Mouse (Mus musculus) kidney, embryonic 14.5 days (tissue): Measurements from ENCODE around the gene Tbl1x. TPM values are rescaled to one million over a fixed set of nuclear protein-coding genes. Genes with fewer than 3 reads are reported as not detected.

Source experiments
- ATAC-seq: fragments of 200-750 bp; cut with Nextera tagmentation; 2 replicates; pipeline ENCODE4 v1.8.0; 2017; ENCODE audit warnings: moderate number of reproducible peaks, mild to moderate bottlenecking, moderate TSS enrichment, moderate library complexity; ENCODE audit not compliant: low FRiP score, low TSS enrichment
- H3K27ac ChIP-seq: fragments of 300-500 bp; sonication (generic); 2 replicates; pipeline ENCODE4 v1.5.1; 2014; ENCODE audit warnings: low read depth, mild to moderate bottlenecking, low read length, moderate library complexity, mixed read lengths
- H3K27me3 ChIP-seq: fragments of 300-500 bp; sonication (generic); 2 replicates; pipeline ENCODE4 v1.6.1; 2014; ENCODE audit warnings: mild to moderate bottlenecking, low read length; ENCODE audit not compliant: control insufficient read depth, insufficient read depth
- H3K36me3 ChIP-seq: fragments of 300-500 bp; sonication (generic); 2 replicates; pipeline ENCODE4 v1.6.1; 2014; ENCODE audit warnings: low read length, mixed read lengths; ENCODE audit not compliant: control insufficient read depth, insufficient read depth
- H3K4me1 ChIP-seq: fragments of 300-500 bp; sonication (generic); 2 replicates; pipeline ENCODE4 v1.6.1; 2014; ENCODE audit warnings: low read length, mixed read lengths; ENCODE audit not compliant: control insufficient read depth, insufficient read depth
- H3K4me2 ChIP-seq: fragments of 300-500 bp; sonication (generic); replicated peaks from 2 replicates; pipeline ENCODE4 v1.6.1; 2014; ENCODE audit warnings: low read depth, mild to moderate bottlenecking, low read length
- H3K4me3 ChIP-seq: fragments of 300-500 bp; sonication (generic); 2 replicates; pipeline ENCODE4 v1.5.1; 2014; ENCODE audit warnings: mild to moderate bottlenecking, low read length
- H3K9ac ChIP-seq: fragments of 300-500 bp; sonication (generic); 2 replicates; pipeline ENCODE4 v1.6.1; 2014; ENCODE audit warnings: low read depth, mild to moderate bottlenecking, low read length, moderate library complexity
- H3K9me3 ChIP-seq: fragments of 300-500 bp; sonication (generic); 2 replicates; pipeline ENCODE4 v1.6.1; 2016; ENCODE audit warnings: low read length; ENCODE audit not compliant: control insufficient read depth
- WGBS: fragments of 180-500 bp; shearing (Covaris S2); extraction: QIAGEN DNeasy Blood & Tissue Kit; methylation state at CpG from one replicate; pipeline ENCODE4 v1.1.7; 2014; 5-methylcytosine and 5-hydroxymethylcytosine counted together
- polyA plus RNA-seq: library from polyadenylated mRNA; unstranded; fragments of >200 nt; fragmentation: Nextera tagmentation; extraction: Ambion mirVana; gene quantifications from 2 replicates; pipeline ENCODE4 v1.2.1, GENCODE M21; 2014

The Tbl1x gene
- polyA plus RNA-seq, 1 experiment from 2014 or later: 98.9 TPM

DNA sequence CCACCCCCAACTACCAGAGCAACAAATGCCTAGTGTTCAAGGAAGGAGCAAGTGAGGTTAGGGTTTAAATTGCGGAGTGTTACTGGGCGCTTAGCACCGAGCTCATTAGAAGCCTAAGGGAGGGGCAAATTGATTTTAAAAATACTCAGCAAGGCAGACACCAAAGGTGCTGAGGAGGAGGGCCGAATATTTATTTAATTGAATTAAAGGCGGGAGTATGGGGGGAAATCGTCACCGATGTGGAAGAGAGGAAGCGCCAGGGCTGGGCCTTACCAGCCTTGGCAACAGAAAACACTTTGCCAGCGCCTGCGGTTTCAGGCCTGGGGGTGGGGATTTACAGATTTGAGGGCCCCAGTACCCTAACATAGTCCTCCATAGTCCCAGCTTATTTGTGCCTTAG lies 1.0 kb upstream of the Tbl1x start:
- Histone ChIP-seq H3K27ac (peak overlapping the region; percentile 96; the same call in 1 of the 2 replicates), H3K4me3 (peak overlapping the region; percentile 69; the same call in 1 of the 2 replicates), H3K36me3 (no peaks in the 10 kb centered on the region), H3K9me3 (no peaks in the 10 kb centered on the region), H3K4me1 (no peaks in the 10 kb centered on the region), H3K27me3 (no peaks in the 10 kb centered on the region), H3K9ac (0 out of 2 replicates have a peak overlapping the region, but pooled peaks have one; percentile 84), H3K4me2 (peak overlapping the region; percentile 36)
- no peak for ATAC-seq
- 28% methylated on average over 10 of the region's 10 CpGs for WGBS

DNA sequence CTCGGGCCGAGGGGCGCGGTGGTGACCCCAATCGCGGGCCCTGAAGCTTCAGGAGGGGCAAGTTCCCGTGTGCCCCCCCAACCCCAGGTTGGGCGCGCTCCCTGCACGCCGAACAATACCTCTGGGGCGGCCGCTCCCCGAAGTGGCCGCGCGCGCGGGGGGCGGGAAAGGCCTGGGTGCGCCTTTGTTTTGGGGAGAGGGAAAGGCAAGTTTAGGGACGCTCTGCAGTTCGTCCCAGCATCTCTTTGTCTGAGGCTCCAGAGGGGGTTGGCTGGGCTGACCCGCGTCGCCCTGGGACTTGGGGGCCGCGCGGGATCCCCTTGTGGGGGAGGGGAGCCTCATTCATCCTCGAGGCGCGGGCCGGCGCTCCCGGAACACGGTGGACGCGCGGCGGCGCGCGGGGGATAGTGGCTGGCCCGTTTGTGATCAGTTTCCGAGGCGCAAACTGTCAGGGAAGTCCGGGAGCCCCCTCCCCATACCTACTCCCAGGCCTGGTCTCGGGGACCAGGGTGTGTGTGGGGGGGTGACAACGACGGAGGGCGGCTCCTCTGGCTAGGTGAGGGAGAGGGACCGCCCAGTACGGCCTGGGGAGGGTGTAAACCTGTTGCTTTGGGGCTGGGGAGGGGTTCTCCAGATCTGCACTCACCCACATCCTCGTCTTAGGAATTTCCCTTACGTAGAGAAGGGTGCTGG lies 634 bp downstream of the Tbl1x start:
- H3K4me2 ChIP-seq: peak overlapping the region; percentile 47; the same call in 1 of the 2 replicates
- peak; percentile 26 for ATAC-seq
- WGBS: 23% methylated on average over 50 of the region's 55 CpGs
- H3K9me3 ChIP-seq: no peaks in the 10 kb centered on the region
- no peaks in the 10 kb centered on the region for H3K27me3 ChIP-seq
- no peaks in the 10 kb centered on the region for H3K36me3 ChIP-seq
- peak overlapping the region; percentile 96 for H3K27ac ChIP-seq
- no peaks in the 10 kb centered on the region for H3K4me1 ChIP-seq
- peak overlapping the region; percentile 84 for H3K9ac ChIP-seq
- peak overlapping the region; percentile 69 for H3K4me3 ChIP-seq

DNA sequence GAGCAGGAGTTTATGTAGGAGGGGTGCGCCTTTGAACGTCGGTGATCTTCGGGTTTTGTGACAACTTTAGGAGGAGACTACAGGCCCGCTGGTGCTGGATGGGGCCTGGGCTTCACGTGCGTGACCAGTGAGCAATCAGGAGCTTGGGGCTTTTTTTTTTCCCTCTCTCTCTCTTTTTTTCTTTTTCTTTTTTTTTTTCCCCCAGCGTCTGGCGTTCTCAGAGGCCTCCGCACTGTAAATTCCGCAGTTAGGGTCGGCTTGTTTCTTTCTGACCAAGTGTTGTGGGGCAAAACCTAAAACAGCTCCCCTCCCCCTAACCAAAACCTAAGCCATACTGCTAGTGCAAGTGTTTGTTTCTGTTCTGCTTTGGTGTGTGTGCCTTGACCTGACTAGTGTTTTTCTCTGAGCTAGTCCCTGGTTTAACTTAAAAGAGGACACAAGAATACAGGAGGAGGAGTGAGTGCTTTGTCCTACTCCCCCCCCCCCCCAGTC lies 1.2 kb downstream of the Tbl1x start:
- Histone ChIP-seq H3K36me3 (no peaks in the 10 kb centered on the region), H3K4me3 (peak overlapping the region; percentile 69), H3K9me3 (no peaks in the 10 kb centered on the region), H3K4me2 (peak overlapping the region; percentile 47), H3K9ac (peak overlapping the region; percentile 84), H3K27ac (no peak overlapping the region), H3K4me1 (no peaks in the 10 kb centered on the region), H3K27me3 (no peaks in the 10 kb centered on the region)
- 26% methylated on average over 12 of the region's 12 CpGs for WGBS
- ATAC-seq: no peak; the same call in 1 of the 2 replicates

DNA sequence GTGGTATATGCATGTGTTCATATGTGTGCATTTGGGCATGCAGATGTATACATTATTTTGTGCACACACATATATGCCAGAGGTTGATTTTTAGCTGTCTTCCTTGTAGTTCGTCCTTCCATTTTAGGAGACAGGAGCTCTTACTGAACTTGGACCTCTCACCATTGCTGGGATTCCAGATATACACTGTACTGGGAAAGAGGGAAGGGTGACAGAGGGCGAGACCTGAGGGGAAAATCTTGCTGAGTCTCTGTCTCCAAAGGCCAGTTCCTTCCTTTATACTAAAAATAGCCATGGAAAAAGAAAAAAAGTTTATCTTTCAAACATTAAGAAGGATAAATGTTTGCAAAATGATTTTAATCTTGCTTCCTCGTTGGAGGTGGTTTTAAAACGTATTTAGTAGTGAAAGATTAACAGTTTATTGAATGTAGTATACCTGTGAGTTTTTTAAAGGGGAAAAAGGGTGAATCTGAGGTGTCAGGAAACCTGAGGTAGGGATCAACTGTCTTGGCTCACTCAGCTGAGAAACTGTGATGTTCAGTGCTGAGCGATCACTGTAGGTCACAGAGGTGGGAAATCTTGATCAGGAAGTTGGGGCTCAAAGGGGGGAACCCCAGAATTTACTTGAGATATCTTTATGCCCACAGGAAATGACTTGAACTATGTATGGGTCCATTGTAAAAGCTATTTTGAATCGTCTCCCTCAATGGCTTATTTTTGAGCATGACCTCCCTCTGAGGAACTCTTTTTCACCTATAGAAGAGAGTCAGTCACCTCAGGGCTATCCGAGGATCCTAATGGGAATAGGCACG lies 6.7 kb downstream of the Tbl1x start:
- Histone ChIP-seq H3K4me1 (0 out of 2 replicates have a peak, but pooled peaks cover under 1% of the 10 kb centered on the region), H3K4me2 (no peak overlapping the region), H3K9ac (no peak overlapping the region), H3K27me3 (no peaks in the 10 kb centered on the region), H3K9me3 (no peaks in the 10 kb centered on the region), H3K27ac (no peak overlapping the region), H3K4me3 (no peak overlapping the region), H3K36me3 (no peaks in the 10 kb centered on the region)
- WGBS: 50% methylated on average over 8 of the region's 8 CpGs
- ATAC-seq: no peak

DNA sequence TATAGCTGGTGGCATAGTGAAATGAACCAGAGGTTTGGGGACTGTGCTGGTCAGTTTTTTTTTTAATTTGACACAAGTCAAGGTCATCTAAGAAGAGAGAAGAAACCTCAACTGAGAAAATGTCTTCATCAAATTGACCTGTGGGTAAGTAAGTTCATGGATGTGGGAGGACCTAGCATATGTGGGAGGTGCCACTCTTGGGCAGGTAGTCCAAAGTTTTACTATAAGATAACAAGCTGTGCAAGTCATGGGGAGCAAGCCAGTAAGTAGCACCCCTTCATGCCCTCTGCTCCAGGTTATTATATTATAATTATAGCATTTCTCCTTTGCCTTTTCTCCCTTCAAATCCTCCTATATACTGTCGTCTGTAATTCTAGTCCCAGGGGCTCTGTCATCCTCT lies 8.1 kb downstream of the Tbl1x start:
- H3K4me3 ChIP-seq: no peak overlapping the region

DNA sequence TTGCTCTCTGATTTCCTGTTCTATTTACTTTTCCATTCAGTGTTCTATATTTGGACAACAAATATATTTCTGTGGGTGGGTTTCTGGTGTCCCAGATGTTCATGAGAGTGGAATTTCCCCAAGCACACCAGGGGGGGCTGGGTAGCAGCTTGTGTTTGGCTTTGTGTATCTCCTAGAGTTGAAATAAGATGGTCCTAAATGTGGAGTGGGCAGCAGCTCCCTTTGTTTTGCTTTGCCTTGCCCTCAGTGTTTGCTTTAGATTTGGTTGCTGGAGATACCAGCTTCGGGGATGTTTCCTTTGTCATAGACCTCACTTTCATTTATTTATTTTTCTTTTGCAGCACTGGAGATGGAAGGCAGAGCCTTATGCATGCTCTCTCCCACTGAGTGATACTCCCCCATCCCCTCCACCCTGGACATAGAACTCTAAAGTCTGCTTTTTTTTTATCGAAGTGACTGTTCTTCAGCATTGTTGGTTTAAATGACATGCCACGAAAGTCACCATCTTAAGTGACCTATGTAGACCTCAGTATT lies 12.1 kb downstream of the Tbl1x start:
- Histone ChIP-seq H3K27me3 (no peaks in the 10 kb centered on the region), H3K27ac (no peak overlapping the region), H3K4me2 (no peak overlapping the region), H3K36me3 (no peaks in the 10 kb centered on the region), H3K4me1 (0 out of 2 replicates have a peak, but pooled peaks cover 3% of the 10 kb centered on the region), H3K4me3 (no peak overlapping the region), H3K9ac (no peak overlapping the region), H3K9me3 (no peaks in the 10 kb centered on the region)
- WGBS: 53% methylated on average over 3 of the region's 3 CpGs
- peak; percentile 64; the same call in 1 of the 2 replicates for ATAC-seq

More for the DNA sequence above, 8.1 kb downstream of the Tbl1x start:
- Histone ChIP-seq H3K27ac (no peak overlapping the region), H3K9ac (no peak overlapping the region), H3K27me3 (no peaks in the 10 kb centered on the region), H3K36me3 (no peaks in the 10 kb centered on the region), H3K4me1 (0 out of 2 replicates have a peak, but pooled peaks cover 3% of the 10 kb centered on the region), H3K4me2 (no peak overlapping the region), H3K9me3 (no peaks in the 10 kb centered on the region)
- ATAC-seq: no peak
- WGBS: 56% methylated on average over 1 of the region's 1 CpGs

DNA sequence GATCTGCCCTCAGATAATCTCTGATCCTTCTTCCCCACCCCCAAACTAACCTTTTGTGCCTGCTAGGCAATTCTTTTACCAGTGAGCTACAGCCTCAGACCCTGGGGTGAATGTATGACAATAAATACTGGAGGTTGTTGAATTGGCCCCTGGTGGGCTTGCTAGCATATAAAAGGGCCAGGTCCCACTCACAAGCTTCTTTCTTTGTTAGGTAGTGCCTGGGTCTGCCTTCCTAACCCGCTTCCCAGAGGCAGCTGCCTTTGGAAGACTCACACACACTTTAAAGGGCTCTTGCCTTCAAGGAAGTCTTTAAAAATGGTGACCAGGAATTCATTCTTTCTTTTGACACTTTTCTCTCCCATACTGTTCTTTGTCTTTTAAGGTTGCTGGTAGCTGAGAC lies 14.4 kb downstream of the Tbl1x start:
- Histone ChIP-seq H3K4me3 (no peak overlapping the region), H3K27me3 (no peaks in the 10 kb centered on the region), H3K9me3 (no peaks in the 10 kb centered on the region), H3K4me1 (0 out of 2 replicates have a peak, but pooled peaks cover 3% of the 10 kb centered on the region), H3K4me2 (no peak overlapping the region), H3K36me3 (no peaks in the 10 kb centered on the region), H3K27ac (no peak overlapping the region), H3K9ac (no peak overlapping the region)
- no peak for ATAC-seq
- 48% methylated on average over 1 of the region's 1 CpGs for WGBS

DNA sequence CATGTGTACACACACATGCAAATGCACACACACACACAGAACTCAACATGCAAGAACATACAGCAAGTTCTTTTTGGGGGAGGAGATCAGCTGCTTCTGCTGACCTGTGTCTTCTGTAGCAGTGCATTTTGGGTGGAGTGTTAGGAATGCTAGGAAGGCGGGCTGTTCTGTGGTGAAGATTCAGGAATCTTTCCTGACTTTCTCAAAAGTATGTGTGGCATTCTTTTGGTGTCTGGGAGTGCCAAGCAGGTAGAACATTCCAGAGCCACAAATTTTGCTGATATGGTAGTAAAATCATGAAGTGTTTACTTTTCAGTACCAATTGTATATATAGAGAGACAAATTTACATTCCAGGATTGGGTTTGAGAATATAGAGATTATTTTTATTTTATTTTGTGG lies 17.6 kb downstream of the Tbl1x start:
- 88% methylated on average over 1 of the region's 1 CpGs for WGBS
- H3K27ac ChIP-seq: no peak overlapping the region
- H3K4me1 ChIP-seq: no peaks in the 10 kb centered on the region
- no peak overlapping the region for H3K4me2 ChIP-seq
- no peaks in the 10 kb centered on the region for H3K36me3 ChIP-seq
- H3K27me3 ChIP-seq: no peaks in the 10 kb centered on the region
- no peak for ATAC-seq
- H3K9ac ChIP-seq: no peak overlapping the region
- H3K4me3 ChIP-seq: no peak overlapping the region
- no peaks in the 10 kb centered on the region for H3K9me3 ChIP-seq
